9 mouse cellular contexts compared by ENCODE assay signal in the genomic region with DNA sequence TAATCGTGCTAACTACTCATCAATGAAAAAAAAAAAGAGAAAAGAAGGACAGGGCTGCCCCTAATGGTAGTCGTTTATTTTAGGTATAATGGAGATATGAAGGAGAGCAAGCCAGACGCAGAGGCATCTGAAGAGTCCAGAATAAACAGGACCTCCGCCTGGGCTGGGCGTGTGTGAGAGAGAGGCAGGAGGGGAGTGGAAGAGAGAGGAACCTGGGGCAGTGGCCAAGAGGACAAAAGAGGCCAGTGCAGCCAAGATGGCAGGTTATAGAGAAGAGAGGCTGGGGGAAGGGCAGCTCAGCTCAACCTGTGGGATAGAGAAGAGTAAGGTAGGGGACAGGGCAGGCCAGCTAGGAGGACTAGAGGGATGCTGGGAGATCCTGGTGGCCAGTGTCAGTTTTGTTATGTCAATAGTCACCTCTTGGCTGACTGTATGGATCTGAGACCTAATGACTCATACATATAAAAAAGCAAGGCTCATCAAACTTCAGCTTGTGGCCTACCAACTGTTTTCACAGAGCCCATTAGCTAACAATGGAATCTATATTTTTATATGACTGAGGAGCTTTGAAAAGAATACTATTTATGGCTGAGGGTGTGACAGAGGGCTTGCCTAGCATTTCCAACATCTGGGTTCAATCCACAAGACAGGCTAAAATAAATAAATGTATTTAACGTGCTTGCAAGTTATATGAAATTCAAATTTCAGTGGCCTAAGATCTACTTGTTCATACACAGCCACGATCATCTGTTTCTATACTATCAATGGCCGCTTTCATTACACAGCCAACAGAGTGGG. TPM values are rescaled to one million over a fixed set of nuclear protein-coding genes. Genes with fewer than 3 reads are reported as not detected.
DNase-seq lines count a peak whose midpoint lies in the region; ATAC-seq and TF ChIP-seq lines count a peak whose summit lies in the region.
"Had no signal": no experiment of that assay in that cellular context is flagged by ENCODE, and none has a peak within 500 bp of the region (broad histone marks: within the 10 kb centered on the region; RNA-seq: fewer than 3 reads in every experiment).

No protein-coding gene starts in this region.

- no peak overlapping the region for H3K4me2 ChIP-seq in embryonic facial prominence, embryonic 11.5 days (ENCODE audit: low read depth, low read length)
- no peak overlapping the region for H3K4me2 ChIP-seq in liver, postnatal 0 days (ENCODE audit: low read depth, low read length)
- H3K4me2 ChIP-seq in hindbrain, embryonic 11.5 days (replicated peaks; ENCODE audit: low read depth, low read length), result no peak overlapping the region

- no peak overlapping the region for H3K4me3 ChIP-seq in embryonic facial prominence, embryonic 11.5 days (ENCODE audit: low read depth, low read length)
- H3K4me3 ChIP-seq in embryonic facial prominence, embryonic 10.5 days, result no peak overlapping the region
- H3K4me3 ChIP-seq in liver, postnatal 0 days (ENCODE audit: low read depth, low read length), result no peak overlapping the region
- H3K4me3 ChIP-seq in E14TG2a.4 (replicated peaks; ENCODE audit: low read length), result 0 out of 2 replicates have a peak overlapping the region, but pooled peaks have one; percentile 5
- H3K4me3 ChIP-seq in hindbrain, embryonic 11.5 days (ENCODE audit: low read depth, low read length), result no peak overlapping the region

- TF ChIP-seq CTCF in liver, postnatal 0 days (IDR thresholded peaks at IDR 0.05; ENCODE audit: low read depth), result no peak
- no peak for TF ChIP-seq CTCF in E14TG2a.4 (conservative IDR thresholded peaks at IDR 0.05; ENCODE audit: low read length)

- no peak for ATAC-seq in embryonic facial prominence, embryonic 11.5 days (replicated peaks; ENCODE audit: insufficient number of reproducible peaks, low FRiP score, low TSS enrichment, low read depth)
- peak; percentile 29; the same call in 1 of the 2 replicates for ATAC-seq in liver, postnatal 0 days
- no peak for ATAC-seq in erythroblast, adult 5-6 weeks (replicated peaks; ENCODE audit: low FRiP score, poor library complexity, severe bottlenecking)
- ATAC-seq in hindbrain, embryonic 11.5 days (ENCODE audit: low FRiP score), result no peak

- H3K4me1 ChIP-seq in embryonic facial prominence, embryonic 11.5 days (ENCODE audit: control insufficient read depth, insufficient read depth, low read length), result no peaks in the 10 kb centered on the region
- peaks cover 7% of the 10 kb centered on the region for H3K4me1 ChIP-seq in embryonic facial prominence, embryonic 10.5 days
- H3K4me1 ChIP-seq in liver, postnatal 0 days (ENCODE audit: insufficient read depth), result peaks cover 42% of the 10 kb centered on the region
- H3K4me1 ChIP-seq in E14TG2a.4 (replicated peaks; ENCODE audit: low read depth, low read length), result peaks cover 89% of the 10 kb centered on the region
- H3K4me1 ChIP-seq in hindbrain, embryonic 11.5 days (replicated peaks; ENCODE audit: control insufficient read depth, insufficient read depth, low read length), result no peaks in the 10 kb centered on the region

- H3K27ac ChIP-seq in embryonic facial prominence, embryonic 11.5 days (replicated peaks; ENCODE audit: low read depth, low read length), result 0 out of 2 replicates have a peak overlapping the region, but pooled peaks have one; percentile 7
- no peak overlapping the region for H3K27ac ChIP-seq in embryonic facial prominence, embryonic 10.5 days (replicated peaks)
- no peak overlapping the region for H3K27ac ChIP-seq in liver, postnatal 0 days (ENCODE audit: low read depth)
- H3K27ac ChIP-seq in hindbrain, embryonic 11.5 days (ENCODE audit: low read depth, low read length), result no peak overlapping the region

- no peaks in the 10 kb centered on the region for H3K9me3 ChIP-seq in embryonic facial prominence, embryonic 11.5 days (replicated peaks; ENCODE audit: control insufficient read depth, low read length)
- H3K9me3 ChIP-seq in embryonic facial prominence, embryonic 10.5 days, result no peaks in the 10 kb centered on the region
- no peaks in the 10 kb centered on the region for H3K9me3 ChIP-seq in liver, postnatal 0 days (ENCODE audit: low read length)
- H3K9me3 ChIP-seq in E14TG2a.4 (ENCODE audit: low read length), result no peaks in the 10 kb centered on the region
- no peaks in the 10 kb centered on the region for H3K9me3 ChIP-seq in hindbrain, embryonic 11.5 days (ENCODE audit: control insufficient read depth, low read length)

- no peak for TF ChIP-seq EP300 in liver, postnatal 0 days (IDR thresholded peaks at IDR 0.05; ENCODE audit: low read depth)

- WGBS in embryonic facial prominence, embryonic 11.5 days, result 83% methylated on average over 8 of the region's 8 CpGs
- WGBS in embryonic facial prominence, embryonic 10.5 days, result 83% methylated on average over 8 of the region's 8 CpGs
- WGBS in liver, postnatal 0 days (ENCODE audit: insufficient replicate concordance), result 78% methylated on average over 8 of the region's 8 CpGs
- 91% methylated on average over 8 of the region's 8 CpGs for WGBS in hindbrain, embryonic 11.5 days

- no peak overlapping the region for H3K9ac ChIP-seq in embryonic facial prominence, embryonic 11.5 days (replicated peaks; ENCODE audit: low read length)
- no peak overlapping the region for H3K9ac ChIP-seq in liver, postnatal 0 days (replicated peaks)
- H3K9ac ChIP-seq in hindbrain, embryonic 11.5 days (ENCODE audit: low read depth, low read length), result no peak overlapping the region

- H3K36me3 ChIP-seq in embryonic facial prominence, embryonic 11.5 days (replicated peaks; ENCODE audit: control insufficient read depth, insufficient read depth, low read depth, low read length), result no peaks in the 10 kb centered on the region
- H3K36me3 ChIP-seq in embryonic facial prominence, embryonic 10.5 days (replicated peaks), result peaks cover 39% of the 10 kb centered on the region
- peaks cover 4% of the 10 kb centered on the region; the same call in 1 of the 2 replicates for H3K36me3 ChIP-seq in liver, postnatal 0 days (replicated peaks; ENCODE audit: insufficient read depth, low read length)
- H3K36me3 ChIP-seq in E14TG2a.4 (ENCODE audit: insufficient read depth, low read length), result peaks cover 29% of the 10 kb centered on the region
- no peaks in the 10 kb centered on the region for H3K36me3 ChIP-seq in hindbrain, embryonic 11.5 days (ENCODE audit: control insufficient read depth, insufficient read depth, low read length)

- H3K27me3 ChIP-seq in embryonic facial prominence, embryonic 11.5 days (ENCODE audit: control insufficient read depth, insufficient read depth, low read length), result no peaks in the 10 kb centered on the region
- H3K27me3 ChIP-seq in embryonic facial prominence, embryonic 10.5 days (replicated peaks; ENCODE audit: low read depth, poor library complexity, severe bottlenecking), result no peaks in the 10 kb centered on the region
- H3K27me3 ChIP-seq in liver, postnatal 0 days (ENCODE audit: insufficient read depth, low read length), result no peaks in the 10 kb centered on the region
- no peaks in the 10 kb centered on the region for H3K27me3 ChIP-seq in E14TG2a.4 (ENCODE audit: insufficient read depth, low read length)
- H3K27me3 ChIP-seq in hindbrain, embryonic 11.5 days (ENCODE audit: control insufficient read depth, insufficient read depth, low read length), result no peaks in the 10 kb centered on the region

- intact Hi-C loops in heart, postnatal 36 days (cut with DNase I), result no loop called here

- no peak for DNase-seq in embryonic facial prominence, embryonic 11.5 days (ENCODE audit: low spot score)
- DNase-seq in embryonic facial prominence, embryonic 10.5 days (ENCODE audit: low spot score), result no peak
- DNase-seq in liver, postnatal 0 days, result no peak
- no peak for DNase-seq in liver
- peak; percentile 36 to 38 for DNase-seq in heart, postnatal 36 days
- DNase-seq in hindbrain, embryonic 11.5 days (ENCODE audit: low spot score), result no peak
- DNase-seq: thymus, postnatal 14 days had no signal

RNA-seq across cellular contexts. Expression of a gene that starts 16.9 kb away (rescaled TPM):
- 46.1 and 50.1 TPM in 2 replicates for polyA plus RNA-seq in embryonic facial prominence, embryonic 11.5 days (2014; fragmentation: Nextera tagmentation; extraction: Ambion mirVana)
- polyA plus RNA-seq in embryonic facial prominence, embryonic 10.5 days (2016; fragmentation: Nextera tagmentation; extraction: Ambion mirVana), result 32.3 and 37.5 TPM in 2 replicates
- polyA plus RNA-seq in liver, postnatal 0 days (2015; fragmentation: Nextera tagmentation; extraction: Ambion mirVana), result 32.9 and 33.5 TPM in 2 replicates
- 100 to 1,000 TPM; 104 to 110 TPM for total RNA-seq in heart, postnatal 36 days (2021)
- total RNA-seq in erythroblast, adult 5-6 weeks (2015; ENCODE audit: low replicate concordance), result 11.9 and 18.6 TPM in 2 replicates
- 36.5 and 36.7 TPM in 2 replicates for total RNA-seq in erythroblast, adult 5-6 weeks (2017; ENCODE audit: low replicate concordance)
- 35.3 and 45.9 TPM in 2 replicates for polyA plus RNA-seq in hindbrain, embryonic 11.5 days (2014; fragmentation: Nextera tagmentation; extraction: Ambion mirVana)

Comparison
In these comparisons a context has a peak if more than half of its experiments do, and no peak if none do; other contexts are left out.
1. DNase-seq: peak in heart, postnatal 36 days (2 of 2); none in embryonic facial prominence, embryonic 11.5 days (single experiment), embryonic facial prominence, embryonic 10.5 days (single experiment), liver, postnatal 0 days (single experiment), liver (single experiment) and hindbrain, embryonic 11.5 days (single experiment).